Mouse (Mus musculus): ENCODE results near the gene Ap1s3. TPM values are rescaled to one million over a fixed set of nuclear protein-coding genes. Genes with fewer than 3 reads are reported as not detected.

The Ap1s3 gene
- polyA plus RNA-seq, 1 experiment from 2014 or later, result 0.51 TPM

GRCm38 (mm10) chr1:79659598-79659997 is 12.2 kb downstream of the Ap1s3 start:
- Histone ChIP-seq H3K27ac (no peak overlapping the region), H3K9ac (no peak overlapping the region), H3K4me1 (no peaks in the 10 kb centered on the region), H3K27me3 (no peaks in the 10 kb centered on the region), H3K36me3 (no peaks in the 10 kb centered on the region), H3K4me3 (no peak overlapping the region), H3K4me2 (no peak overlapping the region), H3K9me3 (no peaks in the 10 kb centered on the region)
- WGBS, result 75% methylated on average over 7 of the region's 7 CpGs
- ATAC-seq (ENCODE audit: insufficient number of reproducible peaks, insufficient read depth, low FRiP score, low TSS enrichment, low read depth), result no peak

GRCm38 (mm10) chr1:79657411-79657810 is 14.4 kb downstream of the Ap1s3 start:
- Histone ChIP-seq H3K9me3 (no peaks in the 10 kb centered on the region), H3K9ac (no peak overlapping the region), H3K4me1 (no peaks in the 10 kb centered on the region), H3K27ac (no peak overlapping the region), H3K4me3 (no peak overlapping the region), H3K27me3 (no peaks in the 10 kb centered on the region), H3K4me2 (no peak overlapping the region), H3K36me3 (no peaks in the 10 kb centered on the region)
- ATAC-seq (ENCODE audit: insufficient number of reproducible peaks, insufficient read depth, low FRiP score, low TSS enrichment, low read depth), result no peak
- 78% methylated on average over 1 of the region's 1 CpGs for WGBS

- WGBS, result 68% methylated on average over 4 of the region's 4 CpGs
- H3K4me3 ChIP-seq, result no peak overlapping the region
- no peak overlapping the region for H3K27ac ChIP-seq
- no peaks in the 10 kb centered on the region for H3K27me3 ChIP-seq
- H3K9me3 ChIP-seq, result no peaks in the 10 kb centered on the region
- no peak overlapping the region for H3K9ac ChIP-seq
- H3K4me2 ChIP-seq, result no peak overlapping the region
- ATAC-seq (ENCODE audit: insufficient number of reproducible peaks, insufficient read depth, low FRiP score, low TSS enrichment, low read depth), result no peak
- H3K4me1 ChIP-seq, result no peaks in the 10 kb centered on the region
- no peaks in the 10 kb centered on the region for H3K36me3 ChIP-seq
Observed at GRCm38 (mm10) chr1:79655819-79656555, 15.8 kb downstream of the Ap1s3 start.

GRCm38 (mm10) chr1:79654948-79655347 is 16.8 kb downstream of the Ap1s3 start:
- Histone ChIP-seq H3K27me3 (no peaks in the 10 kb centered on the region), H3K9ac (no peak overlapping the region), H3K27ac (no peak overlapping the region), H3K4me2 (no peak overlapping the region), H3K36me3 (no peaks in the 10 kb centered on the region), H3K9me3 (no peaks in the 10 kb centered on the region), H3K4me3 (no peak overlapping the region), H3K4me1 (no peaks in the 10 kb centered on the region)
- WGBS, result 93% methylated on average over 2 of the region's 2 CpGs
- ATAC-seq (ENCODE audit: insufficient number of reproducible peaks, insufficient read depth, low FRiP score, low TSS enrichment, low read depth), result no peak

- no peaks in the 10 kb centered on the region for H3K4me1 ChIP-seq
- H3K27me3 ChIP-seq, result no peaks in the 10 kb centered on the region
- no peak overlapping the region for H3K4me2 ChIP-seq
- H3K9me3 ChIP-seq, result no peaks in the 10 kb centered on the region
- H3K27ac ChIP-seq, result no peak overlapping the region
- WGBS, result 84% methylated on average over 6 of the region's 6 CpGs
- no peaks in the 10 kb centered on the region for H3K36me3 ChIP-seq
- H3K4me3 ChIP-seq, result no peak overlapping the region
- no peak for ATAC-seq (ENCODE audit: insufficient number of reproducible peaks, insufficient read depth, low FRiP score, low TSS enrichment, low read depth)
- no peak overlapping the region for H3K9ac ChIP-seq
Observed at GRCm38 (mm10) chr1:79643411-79644110, 28.2 kb downstream of the Ap1s3 start.

GRCm38 (mm10) chr1:79642680-79643079 is 29.1 kb downstream of the Ap1s3 start:
- Histone ChIP-seq H3K9me3 (no peaks in the 10 kb centered on the region), H3K4me2 (no peak overlapping the region), H3K9ac (no peak overlapping the region), H3K27me3 (no peaks in the 10 kb centered on the region), H3K4me1 (no peaks in the 10 kb centered on the region), H3K36me3 (no peaks in the 10 kb centered on the region), H3K4me3 (no peak overlapping the region), H3K27ac (no peak overlapping the region)
- 88% methylated on average over 3 of the region's 3 CpGs for WGBS
- no peak for ATAC-seq (ENCODE audit: insufficient number of reproducible peaks, insufficient read depth, low FRiP score, low TSS enrichment, low read depth)

GRCm38 (mm10) chr1:79641355-79641754 is 30.4 kb downstream of the Ap1s3 start:
- H3K4me1 ChIP-seq, result no peaks in the 10 kb centered on the region
- H3K27me3 ChIP-seq, result no peaks in the 10 kb centered on the region
- WGBS, result 85% methylated on average over 6 of the region's 6 CpGs
- H3K36me3 ChIP-seq, result no peaks in the 10 kb centered on the region
- no peak overlapping the region for H3K27ac ChIP-seq
- H3K9ac ChIP-seq, result no peak overlapping the region
- ATAC-seq (ENCODE audit: insufficient number of reproducible peaks, insufficient read depth, low FRiP score, low TSS enrichment, low read depth), result no peak
- H3K4me2 ChIP-seq, result no peak overlapping the region
- H3K4me3 ChIP-seq, result no peak overlapping the region
- no peaks in the 10 kb centered on the region for H3K9me3 ChIP-seq

GRCm38 (mm10) chr1:79640151-79640550 is 31.6 kb downstream of the Ap1s3 start:
- H3K27ac ChIP-seq, result no peak overlapping the region
- H3K9ac ChIP-seq, result no peak overlapping the region
- H3K4me2 ChIP-seq, result no peak overlapping the region
- no peaks in the 10 kb centered on the region for H3K9me3 ChIP-seq
- H3K4me1 ChIP-seq, result no peaks in the 10 kb centered on the region
- ATAC-seq (ENCODE audit: insufficient number of reproducible peaks, insufficient read depth, low FRiP score, low TSS enrichment, low read depth), result no peak
- 71% methylated on average over 7 of the region's 7 CpGs for WGBS
- no peak overlapping the region for H3K4me3 ChIP-seq
- no peaks in the 10 kb centered on the region for H3K27me3 ChIP-seq
- no peaks in the 10 kb centered on the region for H3K36me3 ChIP-seq

- 66% methylated on average over 5 of the region's 5 CpGs for WGBS
- H3K27me3 ChIP-seq, result no peaks in the 10 kb centered on the region
- H3K27ac ChIP-seq, result no peak overlapping the region
- no peak overlapping the region for H3K9ac ChIP-seq
- H3K4me1 ChIP-seq, result no peaks in the 10 kb centered on the region
- no peak for ATAC-seq (ENCODE audit: insufficient number of reproducible peaks, insufficient read depth, low FRiP score, low TSS enrichment, low read depth)
- H3K9me3 ChIP-seq, result no peaks in the 10 kb centered on the region
- H3K4me3 ChIP-seq, result no peak overlapping the region
- H3K36me3 ChIP-seq, result no peaks in the 10 kb centered on the region
- no peak overlapping the region for H3K4me2 ChIP-seq
Observed at GRCm38 (mm10) chr1:79639683-79640082, 32.1 kb downstream of the Ap1s3 start.

- no peaks in the 10 kb centered on the region for H3K27me3 ChIP-seq
- WGBS, result 85% methylated on average over 6 of the region's 6 CpGs
- no peaks in the 10 kb centered on the region for H3K9me3 ChIP-seq
- no peak overlapping the region for H3K4me3 ChIP-seq
- no peak overlapping the region for H3K4me2 ChIP-seq
- ATAC-seq (ENCODE audit: insufficient number of reproducible peaks, insufficient read depth, low FRiP score, low TSS enrichment, low read depth), result no peak
- H3K9ac ChIP-seq, result no peak overlapping the region
- H3K36me3 ChIP-seq, result no peaks in the 10 kb centered on the region
- no peak overlapping the region for H3K27ac ChIP-seq
- no peaks in the 10 kb centered on the region for H3K4me1 ChIP-seq
Observed at GRCm38 (mm10) chr1:79639107-79639506, 32.7 kb downstream of the Ap1s3 start.

- H3K27ac ChIP-seq, result no peak overlapping the region
- no peak overlapping the region for H3K4me3 ChIP-seq
- 88% methylated on average over 2 of the region's 2 CpGs for WGBS
- H3K4me1 ChIP-seq, result no peaks in the 10 kb centered on the region
- H3K9ac ChIP-seq, result no peak overlapping the region
- no peaks in the 10 kb centered on the region for H3K36me3 ChIP-seq
- no peaks in the 10 kb centered on the region for H3K9me3 ChIP-seq
- H3K4me2 ChIP-seq, result no peak overlapping the region
- no peak for ATAC-seq (ENCODE audit: insufficient number of reproducible peaks, insufficient read depth, low FRiP score, low TSS enrichment, low read depth)
- H3K27me3 ChIP-seq, result no peaks in the 10 kb centered on the region
Observed at GRCm38 (mm10) chr1:79637768-79638167, 34.0 kb downstream of the Ap1s3 start.

GRCm38 (mm10) chr1:79631521-79631920 is 40.3 kb downstream of the Ap1s3 start:
- WGBS, result 84% methylated on average over 4 of the region's 4 CpGs
- H3K4me2 ChIP-seq, result no peak overlapping the region
- H3K9ac ChIP-seq, result no peak overlapping the region
- H3K27me3 ChIP-seq, result no peaks in the 10 kb centered on the region
- no peak overlapping the region for H3K4me3 ChIP-seq
- H3K4me1 ChIP-seq, result no peaks in the 10 kb centered on the region
- no peaks in the 10 kb centered on the region for H3K9me3 ChIP-seq
- no peaks in the 10 kb centered on the region for H3K36me3 ChIP-seq
- ATAC-seq (ENCODE audit: insufficient number of reproducible peaks, insufficient read depth, low FRiP score, low TSS enrichment, low read depth), result no peak
- H3K27ac ChIP-seq, result no peak overlapping the region

All from embryonic facial prominence, embryonic 13.5 days (tissue).